Mouse (Mus musculus) intestine, embryonic 14.5 days (tissue): ENCODE results near the gene Ttc16. TPM values are rescaled to one million over a fixed set of nuclear protein-coding genes. Genes with fewer than 3 reads are reported as not detected.

ENCODE experiments used
- ATAC-seq: fragments of 200-750 bp; cut with Nextera tagmentation; replicated peaks from 2 replicates; pipeline ENCODE4 v1.8.0; 2017; ENCODE audit warnings: low read depth, moderate number of reproducible peaks, moderate TSS enrichment, moderate library complexity; ENCODE audit not compliant: low FRiP score, low TSS enrichment
- DNase-seq: peaks from one replicate; pipeline ENCODE4 v3.0.0-alpha.2; 2018; ENCODE audit warnings: low spot score
- H3K27ac ChIP-seq: fragments of 300-500 bp; sonication (generic); 2 replicates; pipeline ENCODE4 v1.5.1; 2014; ENCODE audit warnings: low read depth, mild to moderate bottlenecking, control low read depth
- H3K27me3 ChIP-seq: fragments of 300-500 bp; sonication (generic); replicated peaks from 2 replicates; pipeline ENCODE4 v1.6.1; 2014; ENCODE audit warnings: low read length, control low read depth; ENCODE audit not compliant: control insufficient read depth, insufficient read depth
- H3K36me3 ChIP-seq: fragments of 300-500 bp; sonication (generic); 2 replicates; pipeline ENCODE4 v1.6.1; 2014; ENCODE audit warnings: low read length, control low read depth; ENCODE audit not compliant: control insufficient read depth, insufficient read depth
- H3K4me1 ChIP-seq: fragments of 300-500 bp; sonication (generic); replicated peaks from 2 replicates; pipeline ENCODE4 v1.6.1; 2014; ENCODE audit warnings: low read length, control low read depth, mixed read lengths; ENCODE audit not compliant: control insufficient read depth, insufficient read depth
- H3K4me2 ChIP-seq: fragments of 300-500 bp; sonication (generic); 2 replicates; pipeline ENCODE4 v1.6.1; 2014; ENCODE audit warnings: low read length
- H3K4me3 ChIP-seq: fragments of 300-500 bp; sonication (generic); 2 replicates; pipeline ENCODE4 v1.5.1; 2014; ENCODE audit warnings: low read depth, low read length, control low read depth, mixed read lengths
- H3K9ac ChIP-seq: fragments of 300-500 bp; sonication (generic); 2 replicates; pipeline ENCODE4 v1.6.1; 2014; ENCODE audit warnings: mild to moderate bottlenecking, low read length
- H3K9me3 ChIP-seq: fragments of 300-500 bp; sonication (generic); 2 replicates; pipeline ENCODE4 v1.6.1; 2016; ENCODE audit warnings: low read length, control low read depth; ENCODE audit not compliant: control insufficient read depth
- WGBS: fragments of 180-500 bp; shearing (Covaris S2); extraction: QIAGEN DNeasy Blood & Tissue Kit; methylation state at CpG from one replicate; pipeline ENCODE4 v1.1.7; 2014; 5-methylcytosine and 5-hydroxymethylcytosine counted together
- polyA plus RNA-seq: library from polyadenylated mRNA; unstranded; fragments of >200 nt; fragmentation: Nextera tagmentation; extraction: Ambion mirVana; gene quantifications from 2 replicates; pipeline ENCODE4 v1.2.1, GENCODE M21; 2014

Gene Ttc16
- 0.13 and 0.20 TPM in 2 replicates for polyA plus RNA-seq

DNA sequence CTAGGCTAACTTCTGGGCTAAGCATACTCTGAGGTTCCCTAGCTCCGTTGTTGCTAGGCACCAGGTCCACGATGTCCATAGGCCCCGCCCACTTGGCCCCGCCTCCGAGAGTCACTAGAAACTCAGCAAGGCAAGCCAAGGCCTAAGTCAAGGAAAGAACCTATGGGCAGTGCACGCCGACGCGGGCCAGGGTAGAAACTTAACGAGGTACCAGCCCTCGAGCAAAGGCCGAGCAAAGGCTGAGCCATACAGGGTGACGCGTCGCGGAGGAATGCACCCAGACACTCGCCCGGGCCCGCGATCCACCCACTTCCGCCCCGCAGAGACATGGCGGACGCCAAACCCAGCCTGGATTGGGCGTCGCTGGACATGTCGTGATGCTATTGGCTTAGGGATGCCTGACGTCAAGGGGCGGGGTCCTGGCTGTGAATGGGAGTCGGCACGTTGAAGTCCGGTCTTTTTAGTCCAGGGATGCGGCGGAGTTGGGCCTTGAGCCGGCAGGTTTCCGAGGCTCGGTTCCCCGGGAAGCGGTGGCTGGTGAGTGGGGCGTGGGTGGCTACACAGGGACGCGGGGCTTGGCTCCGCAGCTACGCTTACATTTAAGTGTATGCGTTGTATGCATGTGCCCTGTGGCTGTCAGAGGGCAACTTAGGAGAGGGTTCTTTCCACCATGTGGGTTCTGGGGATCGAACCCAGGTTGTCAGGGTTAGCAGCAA, at the start of gene Ttc16, which contains the start of gene Ptrh1:
TSS of gene Ttc16 (minus strand) at position 275 of the 716 bp plus-strand sequence.
TSS of gene Ptrh1 (plus strand) at position 428 of the 716 bp plus-strand sequence.
- peak within 1 kb of the TSS; percentile 63 for H3K4me3 ChIP-seq
- H3K27ac ChIP-seq = peak within 1 kb of the TSS; percentile 62
- peak within 1 kb of the TSS; percentile 82 for H3K4me2 ChIP-seq
- H3K36me3 ChIP-seq = no peaks in the 10 kb centered on the region
- DNase-seq (peak; percentile 98), ATAC-seq (peak; percentile 98)
- no peaks in the 10 kb centered on the region for H3K9me3 ChIP-seq
- peak within 1 kb of the TSS; percentile 42 for H3K9ac ChIP-seq
- H3K27me3 ChIP-seq = no peaks in the 10 kb centered on the region
- under 1% methylated on average over 46 of the region's 46 CpGs for WGBS
- H3K4me1 ChIP-seq = peaks cover 11% of the 10 kb centered on the region

- no peaks in the 10 kb centered on the region for H3K27me3 ChIP-seq
- WGBS = 81% methylated on average over 1 of the region's 1 CpGs
- H3K9me3 ChIP-seq = no peaks in the 10 kb centered on the region
- H3K27ac ChIP-seq = no peak overlapping the region
- no peak for ATAC-seq
- peaks cover 16% of the 10 kb centered on the region for H3K4me1 ChIP-seq
- H3K36me3 ChIP-seq = 0 out of 2 replicates have a peak, but pooled peaks cover under 1% of the 10 kb centered on the region
- no peak for DNase-seq
- H3K9ac ChIP-seq = no peak overlapping the region
- no peak overlapping the region for H3K4me3 ChIP-seq
- H3K4me2 ChIP-seq = no peak overlapping the region
Observed at GRCm38 (mm10) chr2:32824778-32825177, 49.3 kb upstream of the Ttc16 start.

- H3K4me1 ChIP-seq = peaks cover 16% of the 10 kb centered on the region
- H3K36me3 ChIP-seq = 0 out of 2 replicates have a peak, but pooled peaks cover 4% of the 10 kb centered on the region
- H3K27ac ChIP-seq = no peak overlapping the region
- no peak overlapping the region for H3K4me3 ChIP-seq
- no peak overlapping the region for H3K9ac ChIP-seq
- DNase-seq = no peak
- no peak overlapping the region for H3K4me2 ChIP-seq
- H3K9me3 ChIP-seq = no peaks in the 10 kb centered on the region
- no peak for ATAC-seq
- WGBS = 30% methylated on average over 8 of the region's 8 CpGs
- no peaks in the 10 kb centered on the region for H3K27me3 ChIP-seq
Observed at GRCm38 (mm10) chr2:32824181-32824580, 48.7 kb upstream of the Ttc16 start.

DNA sequence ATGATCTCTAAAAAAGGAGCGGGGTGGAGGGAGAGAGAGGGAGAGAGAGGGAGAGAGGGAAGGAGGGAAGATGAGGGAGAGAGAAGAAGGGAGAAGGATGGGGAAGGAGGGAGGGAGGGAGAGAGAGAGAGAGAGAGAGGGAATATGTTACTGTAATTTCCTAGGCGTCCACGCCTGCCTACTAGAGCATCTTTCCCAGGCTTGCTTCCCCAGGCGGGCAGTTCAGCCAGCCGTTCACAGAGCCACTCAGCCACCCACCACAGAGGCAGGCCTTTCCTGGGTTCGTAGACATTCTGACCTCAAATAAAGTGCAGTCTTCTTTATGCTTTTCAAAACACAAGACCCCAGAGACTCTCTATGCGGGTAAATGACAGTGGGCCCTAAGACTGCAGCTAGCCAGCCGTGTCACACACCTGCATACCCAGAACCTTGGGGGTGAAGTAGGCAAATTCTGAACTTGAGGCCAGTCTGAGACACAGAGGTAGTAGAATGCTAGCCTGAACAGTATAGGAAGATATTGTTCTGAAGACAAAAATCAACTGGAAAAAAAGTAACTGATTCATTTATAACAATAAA, 48.2 kb upstream of the Ttc16 start:
- H3K9me3 ChIP-seq = no peaks in the 10 kb centered on the region
- no peak overlapping the region for H3K4me2 ChIP-seq
- no peak overlapping the region; the same call in 1 of the 2 replicates for H3K27ac ChIP-seq
- 54% methylated on average over 8 of the region's 8 CpGs for WGBS
- DNase-seq (no peak), ATAC-seq (no peak)
- H3K4me3 ChIP-seq = no peak overlapping the region
- peaks cover 16% of the 10 kb centered on the region for H3K4me1 ChIP-seq
- 0 out of 2 replicates have a peak, but pooled peaks cover 4% of the 10 kb centered on the region for H3K36me3 ChIP-seq
- H3K27me3 ChIP-seq = no peaks in the 10 kb centered on the region
- no peak overlapping the region for H3K9ac ChIP-seq

DNA sequence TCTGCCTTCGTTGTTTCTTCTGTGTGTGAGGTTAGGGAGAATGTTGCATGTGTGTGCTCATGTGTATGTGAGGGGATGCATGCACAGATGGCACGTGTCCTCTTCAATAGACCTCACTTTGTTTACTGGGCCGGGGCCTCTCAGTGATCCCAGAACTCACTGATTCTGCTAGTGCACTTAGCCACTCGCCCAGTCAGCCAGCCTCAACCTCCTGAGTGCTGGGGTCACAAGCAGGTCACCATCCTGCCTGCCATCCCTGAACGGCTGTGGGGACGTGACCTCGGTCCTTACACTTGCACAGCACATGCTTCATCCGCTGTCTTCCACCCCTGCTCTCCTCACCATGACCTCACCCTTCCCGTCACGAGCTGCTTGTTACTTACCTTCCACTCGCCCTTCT, 47.7 kb upstream of the Ttc16 start:
- Histone ChIP-seq H3K9ac (no peak overlapping the region), H3K4me1 (peaks cover 16% of the 10 kb centered on the region), H3K4me2 (no peak overlapping the region), H3K27me3 (no peaks in the 10 kb centered on the region), H3K9me3 (no peaks in the 10 kb centered on the region), H3K4me3 (no peak overlapping the region), H3K36me3 (peaks cover 4% of the 10 kb centered on the region; the same call in 1 of the 2 replicates), H3K27ac (no peak overlapping the region)
- DNase-seq (no peak), ATAC-seq (0 out of 2 replicates have a peak, but pooled peaks have one; percentile 34)
- WGBS = 27% methylated on average over 11 of the region's 11 CpGs

- Histone ChIP-seq H3K4me1 (peaks cover 16% of the 10 kb centered on the region), H3K36me3 (peaks cover 4% of the 10 kb centered on the region; the same call in 1 of the 2 replicates), H3K4me3 (no peak overlapping the region), H3K27ac (no peak overlapping the region), H3K9me3 (no peaks in the 10 kb centered on the region), H3K27me3 (no peaks in the 10 kb centered on the region), H3K4me2 (no peak overlapping the region), H3K9ac (no peak overlapping the region)
- ATAC-seq = no peak
- WGBS = 74% methylated on average over 6 of the region's 6 CpGs
- DNase-seq = no peak
Observed at GRCm38 (mm10) chr2:32822643-32823042, 47.2 kb upstream of the Ttc16 start.

GRCm38 (mm10) chr2:32821041-32821802, 45.8 kb upstream of the Ttc16 start:
- Histone ChIP-seq H3K27me3 (no peaks in the 10 kb centered on the region), H3K4me3 (no peak overlapping the region), H3K4me2 (no peak overlapping the region), H3K9ac (no peak overlapping the region), H3K9me3 (no peaks in the 10 kb centered on the region), H3K27ac (no peak overlapping the region), H3K36me3 (peaks cover 4% of the 10 kb centered on the region; the same call in 1 of the 2 replicates), H3K4me1 (peaks cover 24% of the 10 kb centered on the region)
- ATAC-seq (no peak), DNase-seq (no peak)
- WGBS = 67% methylated on average over 11 of the region's 11 CpGs

- H3K4me3 ChIP-seq = no peak overlapping the region
Observed at GRCm38 (mm10) chr2:32818208-32818607, 42.8 kb upstream of the Ttc16 start.

More at GRCm38 (mm10) chr2:32818208-32818607, 42.8 kb upstream of the Ttc16 start:
- Histone ChIP-seq H3K4me2 (no peak overlapping the region), H3K27me3 (no peaks in the 10 kb centered on the region), H3K9ac (no peak overlapping the region), H3K9me3 (no peaks in the 10 kb centered on the region), H3K36me3 (peaks cover 26% of the 10 kb centered on the region; the same call in 1 of the 2 replicates), H3K27ac (no peak overlapping the region), H3K4me1 (0 out of 2 replicates have a peak, but pooled peaks cover 11% of the 10 kb centered on the region)
- DNase-seq = no peak
- no peak for ATAC-seq
- WGBS = 97% methylated on average over 5 of the region's 5 CpGs
